Mouse (Mus musculus) adrenal gland, adult 2 months (tissue): ENCODE results near the gene Atf5. TPM values are rescaled to one million over a fixed set of nuclear protein-coding genes. Genes with fewer than 3 reads are reported as not detected.

ENCODE experiments used
- DNase-seq: peaks from one replicate; pipeline ENCODE4 v3.0.0; 2021
- long read RNA-seq: library from polyadenylated mRNA; stranded (forward); transcript quantifications from one replicate; pipeline ENCODE4 v2.0.0, GENCODE M21; 2021
- polyA plus RNA-seq: library from polyadenylated mRNA; depleted of rRNA; stranded (reverse); fragments of >200 nt; gene quantifications from 2 replicates; pipeline ENCODE4 v1.2.3, GENCODE M21; 2012; rRNA removed
- total RNA-seq, 2 experiments: library from RNA; stranded (reverse); gene quantifications; 2 replicates each; pipeline ENCODE4 v1.2.3; 2021

Gene Atf5
- 100 to 1,000 TPM; 136 to 166 TPM for total RNA-seq
- polyA plus RNA-seq = 494 and 666 TPM in 2 replicates
- long read RNA-seq, transcript Atf5-201 (3 exons, 1,816 nt) = major isoform, 8 of 22 reads
- long read RNA-seq, partial matches to known transcripts = 14 of 22 reads
- long read RNA-seq, other reads (novel, unspliced or antisense) = 0 of 22 reads

DNA sequence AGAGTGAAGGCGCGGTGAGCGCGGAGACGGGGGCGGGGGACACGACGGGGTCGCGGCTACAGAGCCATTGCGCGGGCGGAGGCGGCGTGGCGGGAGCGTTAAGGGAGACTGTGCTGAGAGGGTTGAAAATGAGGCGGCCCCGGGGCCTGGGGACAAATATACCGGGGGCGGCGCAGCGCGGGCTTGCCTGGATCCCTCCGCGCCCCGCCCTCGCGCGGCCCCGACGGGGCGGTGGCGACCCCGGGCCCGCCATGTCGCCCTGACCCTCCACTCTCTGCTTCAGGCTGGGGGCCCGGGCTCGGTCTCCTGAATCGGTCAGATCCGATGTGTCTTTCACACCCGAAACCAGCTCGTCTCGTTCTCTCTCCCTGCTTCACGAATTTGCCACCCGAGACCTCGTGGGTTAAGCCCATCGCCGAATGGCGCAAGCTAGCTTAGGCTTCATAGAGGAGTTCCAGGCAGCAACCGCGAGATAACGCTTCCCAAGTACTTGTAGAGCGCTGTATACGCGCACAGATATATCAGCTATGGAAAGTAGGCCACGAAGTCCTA is at the start of gene Atf5:
Gene Atf5, minus strand, starts transcription at position 189 of the 552 bp plus-strand sequence.
- DNase-seq = peak; percentile 84

DNA sequence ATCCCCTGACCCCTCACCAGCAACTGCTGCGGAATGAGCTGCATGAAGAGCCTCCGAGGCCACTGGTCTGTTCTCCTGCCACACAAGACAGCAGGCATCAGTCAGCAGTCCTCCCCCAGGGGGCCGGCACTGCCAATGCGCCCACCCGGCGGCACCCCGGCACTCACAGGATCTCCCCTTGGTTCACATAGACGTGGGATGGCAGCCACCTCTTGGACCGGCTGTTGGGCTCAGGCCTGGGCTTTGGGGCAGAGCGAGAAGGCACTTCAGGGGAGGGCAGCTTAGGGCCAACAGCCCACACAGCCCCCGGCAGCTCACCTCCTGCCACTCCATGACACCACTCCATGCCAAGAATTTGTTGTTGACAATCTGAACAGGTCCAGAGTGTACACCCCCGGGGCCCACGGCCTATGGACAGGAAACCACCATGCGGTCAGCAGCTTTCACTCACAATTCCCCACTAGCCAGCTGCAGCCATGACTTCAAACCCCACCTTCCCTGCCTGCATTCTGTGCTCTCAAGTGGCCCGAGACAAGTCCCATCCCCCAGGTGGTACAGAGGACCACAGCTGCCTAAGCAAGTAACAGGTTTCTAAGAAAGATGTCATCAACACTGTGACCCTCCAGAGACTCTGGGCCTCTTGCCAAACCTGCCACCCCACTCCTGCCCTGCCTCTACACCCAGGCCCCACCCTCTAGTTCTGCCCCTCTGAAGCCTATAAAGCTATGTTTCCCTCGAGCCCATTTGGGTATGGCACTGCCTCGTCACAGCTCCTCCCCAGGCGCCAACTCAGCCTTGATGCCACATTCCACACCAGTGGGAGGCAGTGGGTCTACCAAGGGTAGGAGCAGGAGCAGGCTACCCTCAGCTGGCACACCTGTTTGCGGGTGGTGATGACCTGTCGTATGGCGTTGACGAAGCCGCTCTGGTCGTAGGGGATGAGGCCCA is 48.4 kb upstream of the Atf5 start:
- DNase-seq = peak; percentile 49

GRCm38 (mm10) chr7:44863982-44864494 is 47.6 kb upstream of the Atf5 start:
- peak; percentile 18 for DNase-seq

GRCm38 (mm10) chr7:44863210-44863609 is 46.8 kb upstream of the Atf5 start:
- DNase-seq = peak; percentile 42

GRCm38 (mm10) chr7:44862434-44862833 is 46.0 kb upstream of the Atf5 start:
- DNase-seq = peak; percentile 56

DNA sequence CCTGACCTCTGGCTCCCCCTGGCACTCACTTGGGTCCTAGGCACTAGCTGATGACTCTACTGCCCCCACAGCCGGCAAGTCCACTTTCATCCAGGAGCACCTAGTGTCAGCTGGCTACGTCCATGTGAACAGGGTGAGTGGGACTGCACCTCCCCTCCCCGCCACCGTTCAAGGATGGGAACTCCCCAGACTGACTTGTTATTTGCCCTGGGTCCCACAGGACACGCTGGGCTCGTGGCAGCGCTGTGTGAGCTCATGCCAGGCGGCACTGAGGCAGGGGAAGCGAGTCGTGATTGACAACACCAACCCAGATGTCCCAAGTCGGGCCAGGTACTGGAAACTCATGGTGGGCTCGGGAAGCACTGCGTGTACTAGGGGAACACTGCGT is 45.0 kb upstream of the Atf5 start:
- DNase-seq = peak; percentile 45

DNA sequence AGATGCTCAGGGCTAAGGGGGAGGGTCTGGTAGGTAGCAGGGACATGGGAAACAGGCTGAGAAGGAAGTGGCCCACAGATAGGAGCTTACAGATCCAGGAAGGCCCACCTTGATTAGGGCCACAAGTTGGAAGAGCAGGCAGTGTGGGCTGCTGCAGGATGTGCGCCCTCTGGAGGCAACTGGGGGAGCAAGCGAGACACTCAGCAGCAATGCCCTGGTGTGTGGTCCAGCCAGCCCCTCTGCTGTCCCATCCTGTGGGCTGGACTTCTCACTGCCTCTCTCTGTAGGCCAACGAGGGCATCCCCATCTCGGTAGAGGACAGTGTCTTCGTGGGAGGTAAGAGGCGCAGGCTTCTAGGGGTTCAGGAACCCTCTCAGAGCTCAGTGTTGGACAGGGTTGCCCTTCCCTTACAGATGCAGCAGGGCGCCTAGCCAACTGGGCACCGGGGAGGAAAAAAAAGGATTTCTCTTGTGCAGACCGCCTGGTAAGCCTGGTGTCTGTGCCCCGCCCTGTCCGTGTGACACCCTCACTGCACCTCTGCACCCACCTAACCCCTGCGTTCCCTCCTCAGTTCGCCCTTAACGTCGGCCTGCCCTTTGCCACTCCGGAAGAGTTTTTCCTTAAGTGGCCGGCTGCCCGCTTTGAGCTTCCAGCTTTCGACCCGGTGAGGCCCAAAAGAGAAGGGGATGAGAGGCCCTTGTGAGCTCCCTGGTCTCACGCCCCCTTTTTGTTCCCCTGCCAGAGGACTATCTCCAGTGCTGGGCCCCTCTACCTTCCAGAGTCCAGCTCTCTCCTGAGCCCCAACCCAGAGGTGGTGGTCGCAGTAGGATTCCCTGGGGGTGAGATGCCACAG is 44.3 kb upstream of the Atf5 start:
- DNase-seq = peak; percentile 77

DNA sequence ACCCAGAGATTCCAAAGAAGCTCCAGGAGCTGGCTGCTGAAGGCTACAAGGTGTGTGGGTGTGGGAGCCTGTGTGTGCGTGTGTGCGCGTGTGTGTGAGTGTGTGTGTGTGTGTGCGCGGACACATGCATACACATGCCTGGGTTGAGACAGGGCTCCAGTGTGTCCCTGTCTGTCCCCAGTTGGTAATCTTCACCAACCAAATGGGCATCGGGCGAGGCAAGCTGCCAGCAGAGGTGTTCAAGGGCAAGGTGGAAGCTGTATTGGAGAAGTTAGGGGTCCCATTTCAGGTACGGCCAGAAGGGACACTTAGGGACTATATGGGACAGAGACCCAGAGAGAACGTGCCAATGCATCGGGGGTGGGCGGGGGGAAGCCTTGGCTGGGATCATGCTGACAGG is 43.4 kb upstream of the Atf5 start:
- no peak for DNase-seq

- DNase-seq = peak; percentile 55
Observed at GRCm38 (mm10) chr7:44857905-44858304, 41.4 kb upstream of the Atf5 start.

DNA sequence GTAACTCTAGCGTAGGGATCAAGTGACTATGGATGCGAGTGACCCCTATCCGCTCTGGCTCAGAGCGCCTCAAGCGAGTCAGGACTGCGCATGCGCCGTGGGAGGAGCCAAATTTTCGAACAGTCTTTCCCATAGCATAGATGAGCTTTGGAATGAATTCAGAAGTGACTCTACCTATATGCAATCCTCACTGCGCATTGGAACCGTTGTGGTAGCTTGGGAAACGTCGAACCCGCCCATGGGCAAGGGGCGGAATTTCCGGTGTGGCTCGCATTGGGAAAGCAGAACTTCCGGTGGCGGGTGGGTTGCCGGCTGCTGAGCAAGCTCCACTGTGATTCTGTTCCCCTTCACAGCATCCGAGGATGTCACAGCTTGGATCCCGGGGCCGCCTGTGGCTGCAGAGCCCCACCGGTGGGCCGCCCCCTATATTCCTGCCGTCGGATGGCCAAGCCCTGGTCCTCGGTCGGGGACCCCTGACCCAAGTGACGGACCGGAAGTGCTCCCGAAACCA is 40.6 kb upstream of the Atf5 start, which contains the start of gene Pnkp:
Gene Pnkp, plus strand, starts transcription at position 98 of the 511 bp plus-strand sequence.
- DNase-seq = peak; percentile 91

GRCm38 (mm10) chr7:44856265-44856916 is 39.9 kb upstream of the Atf5 start:
- DNase-seq = no peak

DNA sequence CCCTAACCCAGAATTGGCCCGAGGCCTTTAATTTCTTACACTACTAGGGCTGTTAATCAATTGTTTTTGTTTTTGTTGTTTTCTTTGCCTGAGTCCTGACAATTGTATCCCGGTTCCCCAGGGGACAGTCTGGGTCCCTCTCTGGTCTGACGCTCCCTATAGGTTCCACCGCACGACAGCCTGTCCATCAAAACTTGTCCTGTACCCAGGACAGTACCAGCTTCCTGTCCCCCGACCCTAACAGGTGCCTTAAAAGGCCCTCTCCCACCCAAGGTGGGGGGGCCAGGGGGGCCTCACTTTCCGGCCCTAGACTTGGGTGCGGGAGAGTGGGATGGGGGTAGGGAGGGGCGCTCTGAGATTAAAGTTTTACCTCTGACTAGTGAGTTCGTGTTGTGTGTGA is 38.6 kb upstream of the Atf5 start:
- no peak for DNase-seq

DNA sequence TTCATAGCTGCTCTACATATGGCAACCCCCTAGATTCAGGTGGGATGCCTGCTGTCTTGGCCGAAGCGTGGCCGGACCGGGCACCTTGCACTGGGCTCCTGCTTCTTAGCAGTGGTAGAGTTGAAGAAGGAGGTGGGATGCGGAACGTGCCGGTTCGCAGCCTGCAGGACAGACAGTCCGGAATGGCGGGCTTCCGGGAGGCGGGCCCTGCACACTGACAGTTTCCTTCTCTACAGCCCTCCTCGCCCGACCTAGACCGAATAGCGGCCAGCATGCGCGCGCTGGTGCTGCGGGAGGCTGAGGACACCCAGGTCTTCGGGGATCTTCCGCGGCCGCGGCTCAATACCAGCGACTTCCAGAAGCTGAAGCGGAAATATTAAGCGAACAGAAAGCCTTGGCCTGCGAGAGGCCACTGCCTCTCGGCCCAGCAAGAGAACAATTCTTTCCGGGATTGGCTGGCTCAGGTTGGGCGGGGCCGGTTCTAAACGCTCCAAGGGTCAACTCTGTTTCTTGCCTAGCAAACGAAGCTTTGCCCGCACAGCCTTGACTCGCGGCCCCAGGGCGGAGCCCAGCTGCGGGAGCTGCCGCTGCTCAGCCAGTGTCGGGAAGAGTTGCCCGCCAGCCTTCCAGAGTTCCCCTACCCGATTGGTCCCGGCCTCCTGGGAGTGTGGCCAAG is 38.0 kb upstream of the Atf5 start:
- peak; percentile 97 for DNase-seq

DNA sequence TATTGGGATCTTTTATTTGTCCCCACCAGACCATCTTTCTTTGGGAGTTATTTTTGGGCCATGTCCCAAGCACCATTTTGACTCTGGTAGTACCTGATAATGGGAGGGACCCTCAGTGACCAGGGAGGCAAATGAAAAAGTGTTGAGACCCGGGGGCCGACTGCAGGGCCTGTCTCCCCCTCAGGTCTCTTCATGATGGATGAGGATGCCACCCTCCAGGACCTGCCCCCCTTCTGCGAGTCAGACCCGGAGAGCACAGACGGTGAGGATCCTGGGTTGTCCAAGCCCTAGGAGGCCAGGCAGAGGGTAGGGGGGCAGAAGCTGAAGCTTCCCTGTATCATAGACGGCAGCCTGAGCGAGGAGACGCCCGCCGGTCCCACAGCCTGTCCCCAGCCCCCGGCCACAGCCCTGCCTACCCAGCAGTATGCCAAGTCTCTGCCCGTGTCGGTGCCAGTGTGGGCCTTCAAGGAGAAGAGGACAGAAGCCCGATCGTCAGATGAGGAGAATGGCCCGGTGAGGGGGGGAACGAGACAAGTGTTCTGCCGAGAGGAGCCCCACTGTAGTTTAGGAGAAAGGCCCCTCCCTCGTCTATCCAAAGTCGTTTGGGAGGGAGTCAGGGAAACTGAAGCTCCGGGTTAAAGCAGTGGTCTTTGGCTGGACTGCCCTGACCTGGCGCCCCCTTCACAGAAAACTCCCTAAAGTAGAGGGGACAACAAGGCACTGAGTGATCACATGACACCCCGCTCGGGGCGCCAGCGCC is 37.3 kb upstream of the Atf5 start:
- peak; percentile 65 for DNase-seq

GRCm38 (mm10) chr7:44853065-44853464 is 36.6 kb upstream of the Atf5 start:
- peak; percentile 33 for DNase-seq

DNA sequence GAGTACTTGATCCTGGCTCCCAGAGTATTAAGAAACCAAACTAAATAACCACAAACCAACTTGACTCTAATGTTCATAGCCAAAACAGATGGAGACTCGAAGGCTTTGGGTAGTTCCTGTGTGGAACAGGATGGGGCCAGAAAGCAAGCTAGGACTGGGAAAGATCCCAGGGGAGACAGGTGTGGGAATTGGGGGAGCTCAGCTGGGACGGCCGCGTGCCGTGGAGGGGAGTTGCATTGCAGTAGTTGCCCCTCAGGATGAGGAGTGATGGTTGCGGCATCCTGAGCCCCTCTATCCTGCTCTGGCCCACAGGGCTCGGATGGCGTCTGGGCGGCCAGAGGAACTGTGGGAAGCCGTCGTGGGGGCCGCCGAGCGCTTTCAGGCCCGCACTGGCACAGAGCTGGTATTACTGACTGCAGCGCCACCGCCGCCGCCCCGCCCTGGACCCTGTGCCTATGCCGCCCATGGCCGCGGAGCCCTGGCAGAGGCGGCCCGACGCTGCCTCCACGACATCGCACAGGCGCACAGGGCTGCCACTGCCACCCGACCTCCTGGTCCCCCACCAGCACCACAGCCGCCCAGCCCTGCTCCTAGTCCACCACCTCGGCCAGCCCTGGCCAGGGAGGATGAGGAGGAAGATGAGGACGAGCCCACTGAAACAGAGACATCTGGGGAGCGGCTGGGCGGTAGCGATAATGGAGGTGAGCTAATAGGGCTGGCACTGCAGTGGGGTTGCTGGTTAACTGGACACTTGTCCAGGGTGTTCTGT is 36.0 kb upstream of the Atf5 start:
- peak; percentile 28 for DNase-seq

- DNase-seq = no peak
Observed at GRCm38 (mm10) chr7:44851625-44852234, 35.3 kb upstream of the Atf5 start.
